Comparison of ENCODE assay signal across 8 mouse cellular contexts in the genomic region with DNA sequence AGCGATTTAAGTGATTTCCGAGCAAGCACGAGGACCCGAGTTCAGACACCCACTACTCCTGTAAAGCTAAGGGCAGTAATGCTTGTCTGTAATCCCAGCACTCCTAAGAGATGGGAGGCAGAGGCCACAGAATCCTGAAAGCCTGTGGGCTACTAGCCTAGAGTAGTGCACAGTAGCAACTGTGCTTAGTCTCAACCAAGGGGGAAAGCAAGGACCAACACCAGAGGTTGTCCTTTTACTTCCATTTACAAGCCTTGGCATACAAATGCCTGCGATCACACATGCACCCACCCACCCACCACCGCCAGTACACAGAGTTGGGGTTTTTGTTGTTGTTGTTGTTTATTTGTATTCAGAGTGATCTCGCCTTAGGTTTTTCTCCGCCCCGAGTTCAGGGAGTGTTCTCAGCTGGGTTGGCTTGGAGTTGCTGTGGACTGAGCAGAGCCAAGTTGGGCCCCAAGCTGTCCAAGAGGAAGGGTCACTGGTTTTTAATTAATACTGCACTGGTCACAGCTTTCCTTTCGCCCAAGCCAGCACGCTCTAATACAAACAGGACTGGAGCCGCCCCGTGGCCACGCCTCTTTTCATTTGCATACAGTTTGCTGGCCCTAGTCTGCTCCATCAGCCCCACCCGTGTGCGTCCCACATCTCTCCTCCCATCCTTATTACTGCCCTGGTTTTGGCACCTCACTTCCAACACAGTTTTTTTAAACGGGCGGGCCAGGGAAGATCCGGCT.
DNase-seq lines count a peak whose midpoint lies in the region; ATAC-seq and TF ChIP-seq lines count a peak whose summit lies in the region.

No protein-coding gene starts in this region.

- no peaks in the 10 kb centered on the region for H3K79me2 ChIP-seq in heart, adult 2 months (replicated peaks; ENCODE audit: control insufficient read depth, insufficient read depth, low read length)

- DNase-seq in heart, adult 2 months, result no peak
- peak; percentile 36 for DNase-seq in kidney, postnatal 14 days
- no peak for DNase-seq in midbrain, embryonic 11.5 days (ENCODE audit: low spot score, missing footprints)
- DNase-seq in thymus, postnatal 25 days, result no peak
- DNase-seq in cerebellum, postnatal 36 days, result no peak
- DNase-seq in left cerebral cortex, postnatal 4 days, result no peak

- TF ChIP-seq CTCF in heart, adult 2 months (IDR thresholded peaks at IDR 0.05), result no peak

- TF ChIP-seq POLR2A in heart, adult 2 months (IDR thresholded peaks at IDR 0.05; ENCODE audit: insufficient read depth, low read depth, low read length), result no peak

- no peaks in the 10 kb centered on the region for H3K36me3 ChIP-seq in heart, embryonic 13.5 days
- H3K36me3 ChIP-seq in heart, adult 2 months (ENCODE audit: control insufficient read depth, insufficient read depth, low read length), result no peaks in the 10 kb centered on the region
- H3K36me3 ChIP-seq in embryonic facial prominence, embryonic 13.5 days, result no peaks in the 10 kb centered on the region
- H3K36me3 ChIP-seq in midbrain, embryonic 11.5 days (ENCODE audit: control insufficient read depth, insufficient read depth, low read length), result no peaks in the 10 kb centered on the region

- peak; percentile 46; the same call in 1 of the 2 replicates for ATAC-seq in heart, embryonic 13.5 days (ENCODE audit: extremely low read depth, insufficient number of reproducible peaks, low FRiP score, low TSS enrichment)
- ATAC-seq in embryonic facial prominence, embryonic 13.5 days (ENCODE audit: insufficient number of reproducible peaks, insufficient read depth, low FRiP score, low TSS enrichment, low read depth), result peak; percentile 78; the same call in 1 of the 2 replicates
- ATAC-seq in midbrain, embryonic 11.5 days (ENCODE audit: low FRiP score), result peak; percentile 87

- 31% methylated on average over 19 of the region's 19 CpGs for WGBS in heart, embryonic 13.5 days
- WGBS in heart, adult 2 months, result 34% methylated on average over 19 of the region's 19 CpGs
- WGBS in embryonic facial prominence, embryonic 13.5 days, result 40% methylated on average over 19 of the region's 19 CpGs
- 39% methylated on average over 19 of the region's 19 CpGs for WGBS in midbrain, embryonic 11.5 days

- H3K9ac ChIP-seq in heart, embryonic 13.5 days, result peak overlapping the region; percentile 40; the same call in 1 of the 2 replicates
- no peak overlapping the region for H3K9ac ChIP-seq in heart, adult 2 months (ENCODE audit: low read depth, low read length)
- no peak overlapping the region for H3K9ac ChIP-seq in embryonic facial prominence, embryonic 13.5 days
- no peak overlapping the region for H3K9ac ChIP-seq in midbrain, embryonic 11.5 days (ENCODE audit: low read length)

- peak overlapping the region; percentile 65 for H3K4me2 ChIP-seq in heart, embryonic 13.5 days
- H3K4me2 ChIP-seq in embryonic facial prominence, embryonic 13.5 days, result peak overlapping the region; percentile 53
- peak overlapping the region; percentile 19; the same call in 1 of the 2 replicates for H3K4me2 ChIP-seq in midbrain, embryonic 11.5 days

- H3K4me1 ChIP-seq in heart, embryonic 13.5 days, result peaks cover 9% of the 10 kb centered on the region
- H3K4me1 ChIP-seq in heart, adult 2 months (ENCODE audit: control insufficient read depth, insufficient read depth, low read length), result peaks cover 2% of the 10 kb centered on the region
- 0 out of 2 replicates have a peak, but pooled peaks cover 3% of the 10 kb centered on the region for H3K4me1 ChIP-seq in embryonic facial prominence, embryonic 13.5 days
- peaks cover 4% of the 10 kb centered on the region; the same call in 1 of the 2 replicates for H3K4me1 ChIP-seq in midbrain, embryonic 11.5 days (ENCODE audit: control insufficient read depth, insufficient read depth, low read length)

- intact Hi-C loops in heart, adult 2 months (cut with DNase I), result no loop called here
- intact Hi-C loops in left cerebral cortex, postnatal 4 days (cut with DNase I), result no loop called here

- H3K9me3 ChIP-seq in heart, embryonic 13.5 days, result no peaks in the 10 kb centered on the region
- H3K9me3 ChIP-seq in embryonic facial prominence, embryonic 13.5 days, result no peaks in the 10 kb centered on the region
- H3K9me3 ChIP-seq in midbrain, embryonic 11.5 days (ENCODE audit: control insufficient read depth, low read length), result no peaks in the 10 kb centered on the region

- no peak overlapping the region for H3K27ac ChIP-seq in heart, embryonic 13.5 days (replicated peaks)
- no peak overlapping the region for H3K27ac ChIP-seq in heart, adult 2 months
- H3K27ac ChIP-seq in embryonic facial prominence, embryonic 13.5 days, result no peak overlapping the region
- no peak overlapping the region for H3K27ac ChIP-seq in midbrain, embryonic 11.5 days (ENCODE audit: low read depth, low read length)

- H3K27me3 ChIP-seq in heart, embryonic 13.5 days (replicated peaks), result no peaks in the 10 kb centered on the region
- H3K27me3 ChIP-seq in heart, adult 2 months (ENCODE audit: control insufficient read depth, insufficient read depth, low read length), result no peaks in the 10 kb centered on the region
- no peaks in the 10 kb centered on the region for H3K27me3 ChIP-seq in embryonic facial prominence, embryonic 13.5 days
- H3K27me3 ChIP-seq in midbrain, embryonic 11.5 days (ENCODE audit: control insufficient read depth, insufficient read depth, low read length), result no peaks in the 10 kb centered on the region

- no peak for TF ChIP-seq EP300 in heart, adult 2 months (IDR thresholded peaks at IDR 0.05; ENCODE audit: insufficient read depth, low read depth, low read length)

- peak overlapping the region; percentile 34 for H3K4me3 ChIP-seq in heart, embryonic 13.5 days
- H3K4me3 ChIP-seq in heart, adult 2 months, result no peak overlapping the region
- H3K4me3 ChIP-seq in embryonic facial prominence, embryonic 13.5 days, result peak overlapping the region; percentile 18
- no peak overlapping the region for H3K4me3 ChIP-seq in midbrain, embryonic 11.5 days (ENCODE audit: low read depth, low read length)

Comparison
In these comparisons a context has a peak if more than half of its experiments do, and no peak if none do; other contexts are left out.
1. H3K4me3 ChIP-seq: peak in heart, embryonic 13.5 days (single experiment) and embryonic facial prominence, embryonic 13.5 days (single experiment); none in heart, adult 2 months (single experiment) and midbrain, embryonic 11.5 days (single experiment).
2. Peak in every context shown above with its lines, with median percentiles within 50 percentile points of each other: ATAC-seq and H3K4me2 ChIP-seq.